Mouse (Mus musculus): ENCODE data around the gene Nkx3-2.

The Nkx3-2 gene

GRCm38 (mm10) chr5:41763731-41764721, at the start of gene Nkx3-2:
TSS of gene Nkx3-2 (minus strand) at chr5:41764501.
- DNase-seq (ENCODE audit: low read depth, low spot score), result no peak

DNA sequence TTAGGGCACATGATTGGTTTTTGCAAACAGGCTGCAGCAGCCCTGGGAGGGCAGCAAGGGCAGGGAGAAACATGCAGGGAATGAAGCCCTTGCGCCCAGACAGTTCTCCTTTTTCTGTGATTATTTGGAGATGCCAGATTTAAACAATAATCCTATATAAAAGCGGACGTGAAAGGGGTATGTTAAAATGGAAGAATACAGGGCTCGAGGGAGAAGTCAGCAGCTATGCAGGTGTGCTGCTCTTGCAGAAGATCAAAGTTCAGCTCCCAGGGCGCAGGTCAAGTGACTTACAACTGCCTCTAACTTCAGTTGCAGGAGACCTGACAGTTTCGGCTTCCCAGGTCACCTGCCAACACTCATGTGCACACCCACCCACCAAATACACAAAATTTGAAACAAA, 48.2 kb upstream of the Nkx3-2 start:
- no peak for DNase-seq (ENCODE audit: low read depth, low spot score)

DNA sequence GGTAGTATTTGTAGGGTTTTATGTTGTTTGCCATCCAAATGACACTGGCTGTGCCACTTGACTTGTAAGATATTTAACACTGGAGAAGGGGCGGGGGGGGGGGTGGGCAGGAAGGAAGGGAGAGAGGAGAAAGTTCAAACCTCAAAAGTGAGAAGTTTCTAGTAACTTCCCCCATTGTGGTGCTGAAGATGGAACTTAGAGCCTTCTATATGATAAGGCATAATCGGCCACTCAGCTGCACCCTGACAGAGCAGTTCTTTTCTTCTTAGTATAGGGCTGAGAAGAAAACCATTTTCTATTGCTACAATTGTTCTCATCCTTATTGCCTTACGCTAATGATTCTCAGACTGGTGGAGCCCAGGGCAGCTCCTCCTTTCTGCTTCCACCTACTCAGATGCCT, 47.0 kb upstream of the Nkx3-2 start:
- DNase-seq (ENCODE audit: low read depth, low spot score), result no peak

GRCm38 (mm10) chr5:41807383-41807782, 43.1 kb upstream of the Nkx3-2 start:
- no peak for DNase-seq (ENCODE audit: low read depth, low spot score)

- DNase-seq (ENCODE audit: low read depth, low spot score), result no peak
Measured at GRCm38 (mm10) chr5:41806176-41806575, 41.9 kb upstream of the Nkx3-2 start.

DNA sequence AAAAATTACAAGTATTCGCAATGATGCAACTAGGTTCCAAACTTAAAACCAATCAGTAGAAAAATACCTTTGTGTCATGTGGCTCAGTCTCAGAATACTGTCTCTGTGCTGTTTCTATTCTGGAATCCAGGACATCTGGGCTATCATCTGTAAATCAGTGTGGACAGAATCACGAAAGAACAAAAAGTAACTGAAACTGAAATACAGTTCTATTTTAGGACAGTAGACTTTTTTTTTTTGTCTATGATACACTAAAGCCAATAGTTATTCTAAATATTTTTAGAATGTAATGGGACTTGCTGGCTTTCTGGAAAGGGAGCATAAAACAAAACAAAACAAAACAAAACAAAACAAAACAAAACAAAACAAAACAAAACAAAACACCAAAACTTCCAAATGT, 40.8 kb upstream of the Nkx3-2 start:
- DNase-seq (ENCODE audit: low read depth, low spot score), result no peak

DNA sequence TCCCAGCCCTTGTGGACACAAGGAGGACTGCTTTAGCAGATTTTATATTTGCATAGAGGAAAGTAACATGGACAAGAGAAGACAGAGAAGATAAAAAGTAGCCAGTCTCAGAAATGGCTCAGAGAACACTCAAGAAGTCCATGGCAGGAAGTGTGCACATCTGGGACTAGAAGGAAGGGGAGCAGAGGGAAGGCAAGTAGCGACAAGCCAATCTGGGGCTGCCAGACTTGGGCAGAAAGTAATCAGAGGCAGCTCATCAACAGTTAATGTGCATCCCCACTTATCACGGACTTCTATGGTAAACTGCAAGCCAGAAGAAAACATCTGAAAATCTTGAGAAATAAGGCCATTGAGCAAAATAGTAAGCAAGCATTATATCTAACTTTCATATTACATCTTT, 40.3 kb upstream of the Nkx3-2 start:
- DNase-seq (ENCODE audit: low read depth, low spot score), result no peak

GRCm38 (mm10) chr5:41801622-41802021, 37.3 kb upstream of the Nkx3-2 start:
- no peak for DNase-seq (ENCODE audit: low read depth, low spot score)

DNA sequence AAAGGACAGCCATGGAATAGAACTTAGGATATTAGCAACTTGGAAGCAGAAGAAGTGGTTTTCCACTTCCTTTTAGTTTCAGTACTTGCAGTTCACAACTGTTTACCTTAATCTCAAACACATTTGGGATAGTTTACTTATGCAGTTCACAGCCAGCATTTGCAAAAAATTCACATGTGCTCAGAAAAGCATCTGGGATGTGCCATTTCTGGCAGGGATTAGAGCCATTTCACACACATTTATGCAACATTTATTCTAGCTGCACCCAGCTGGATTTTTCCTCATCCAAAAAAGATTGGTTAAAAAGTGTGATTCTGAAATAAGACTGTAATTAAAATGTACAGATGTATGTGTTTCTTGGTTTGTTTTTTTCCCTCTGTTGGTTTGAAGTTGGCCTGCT, 30.1 kb upstream of the Nkx3-2 start:
- DNase-seq (ENCODE audit: low read depth, low spot score), result no peak

DNA sequence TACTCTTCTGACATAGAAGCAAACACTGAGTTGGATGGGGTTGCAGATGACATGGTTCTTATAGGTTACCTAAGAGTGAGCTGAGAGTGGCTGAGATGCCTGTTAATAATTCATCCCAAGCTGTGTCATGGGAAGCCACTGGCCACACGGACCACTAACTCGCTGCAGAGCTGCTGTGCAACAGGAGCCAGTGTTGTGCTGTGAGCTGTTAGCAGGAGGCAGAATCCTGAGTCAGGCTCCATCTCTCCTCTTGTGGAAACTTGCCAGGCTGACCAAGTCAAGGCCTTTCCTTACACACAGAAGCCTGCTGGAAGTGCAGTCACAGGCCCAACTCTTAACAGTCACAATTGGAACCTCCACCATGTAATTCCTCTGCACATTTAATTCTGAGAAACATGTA, 26.2 kb upstream of the Nkx3-2 start:
- no peak for DNase-seq (ENCODE audit: low read depth, low spot score)

GRCm38 (mm10) chr5:41788877-41789276, 24.6 kb upstream of the Nkx3-2 start:
- no peak for DNase-seq (ENCODE audit: low read depth, low spot score)

GRCm38 (mm10) chr5:41781890-41782289, 17.6 kb upstream of the Nkx3-2 start:
- DNase-seq (ENCODE audit: low read depth, low spot score), result no peak

DNA sequence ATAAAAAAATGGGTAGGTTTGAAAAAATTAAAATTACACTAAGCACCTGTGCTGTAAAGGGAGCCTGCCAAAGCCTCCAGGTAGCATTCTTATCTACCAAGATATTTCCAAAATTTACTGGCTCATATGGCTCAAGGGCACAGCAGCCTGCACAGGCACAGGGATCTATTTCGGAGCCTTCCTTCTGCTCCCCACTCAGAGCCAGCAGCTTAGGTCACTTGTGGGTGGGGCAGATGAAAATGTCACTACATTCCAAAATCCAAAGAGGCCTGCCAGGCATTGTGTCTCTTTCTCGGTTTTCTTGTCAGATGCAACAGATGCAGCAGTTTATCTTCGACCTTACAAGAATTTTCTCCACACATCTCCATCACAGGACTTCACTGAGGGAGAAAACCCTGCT, 15.7 kb upstream of the Nkx3-2 start:
- no peak for DNase-seq (ENCODE audit: low read depth, low spot score)

DNA sequence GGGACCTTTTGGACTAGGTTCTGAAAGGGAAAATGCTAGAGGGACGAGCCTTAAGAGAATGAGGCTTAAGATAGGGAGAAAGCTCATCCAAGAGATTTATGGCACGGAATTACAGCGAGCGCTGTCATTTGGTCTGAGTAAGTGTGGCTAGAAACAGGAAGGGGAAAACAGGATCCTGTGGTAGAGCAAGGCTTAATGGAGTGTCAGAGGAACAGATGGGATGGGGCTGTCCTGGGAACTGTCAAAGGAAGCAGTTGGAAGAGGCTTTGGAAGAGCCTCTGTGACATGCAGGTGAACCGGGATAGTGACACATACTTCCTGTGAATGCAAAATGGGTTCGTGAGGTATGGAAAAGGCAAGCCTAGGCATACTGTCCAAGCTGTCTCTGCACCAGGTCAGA, 11.4 kb upstream of the Nkx3-2 start:
- no peak for DNase-seq (ENCODE audit: low read depth, low spot score)

DNA sequence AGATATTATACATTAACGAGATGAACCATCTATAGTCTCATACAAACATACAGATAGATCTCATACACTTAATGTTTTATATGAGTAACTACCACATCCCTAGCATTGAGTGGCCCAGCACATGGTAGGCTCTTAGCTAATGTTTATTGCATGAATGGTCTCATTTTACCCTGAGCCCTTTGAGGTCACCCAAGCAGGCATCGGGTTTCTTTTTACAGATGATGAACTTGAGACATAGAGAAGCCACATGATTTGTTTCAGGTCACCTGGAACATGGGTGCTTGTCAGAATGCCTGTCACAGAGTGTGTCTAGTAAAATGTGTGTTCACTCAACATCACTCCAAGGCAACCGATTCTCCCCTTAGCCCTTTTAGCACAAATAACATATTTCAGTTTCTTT, 11.0 kb upstream of the Nkx3-2 start:
- DNase-seq (ENCODE audit: low read depth, low spot score), result no peak

DNA sequence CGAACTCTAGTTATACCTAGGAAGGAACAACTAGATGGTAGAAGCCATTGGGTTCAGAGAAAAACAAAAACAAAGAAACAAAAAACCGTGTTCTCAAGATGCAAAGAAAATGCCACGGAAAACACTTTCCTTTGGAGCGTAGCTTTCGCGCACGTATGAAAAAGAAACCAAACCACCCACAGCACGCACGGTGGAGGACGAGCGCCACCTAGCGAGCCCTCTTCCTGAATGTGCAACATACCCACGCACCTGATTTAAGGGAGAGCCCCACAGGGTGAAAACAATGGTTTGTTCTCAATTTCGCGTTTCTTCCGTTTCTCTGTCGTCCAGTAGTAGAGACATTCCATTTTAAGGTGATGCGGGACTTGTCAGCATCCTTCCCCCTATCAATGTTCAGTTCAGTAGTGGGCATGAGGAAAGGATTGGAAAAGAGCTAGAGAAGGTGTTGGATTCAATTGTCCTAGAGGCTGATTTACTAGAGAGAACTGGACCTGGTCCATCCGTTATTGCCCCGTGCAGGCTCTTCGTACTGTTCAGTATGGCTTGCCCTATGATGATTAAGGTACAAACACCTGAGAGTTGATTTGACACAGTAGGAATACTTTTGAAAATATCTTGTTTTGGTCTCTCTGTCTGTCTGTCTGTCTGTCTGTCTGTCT, 4.2 kb upstream of the Nkx3-2 start:
- peak; percentile 22 for DNase-seq (ENCODE audit: low read depth, low spot score)

DNA sequence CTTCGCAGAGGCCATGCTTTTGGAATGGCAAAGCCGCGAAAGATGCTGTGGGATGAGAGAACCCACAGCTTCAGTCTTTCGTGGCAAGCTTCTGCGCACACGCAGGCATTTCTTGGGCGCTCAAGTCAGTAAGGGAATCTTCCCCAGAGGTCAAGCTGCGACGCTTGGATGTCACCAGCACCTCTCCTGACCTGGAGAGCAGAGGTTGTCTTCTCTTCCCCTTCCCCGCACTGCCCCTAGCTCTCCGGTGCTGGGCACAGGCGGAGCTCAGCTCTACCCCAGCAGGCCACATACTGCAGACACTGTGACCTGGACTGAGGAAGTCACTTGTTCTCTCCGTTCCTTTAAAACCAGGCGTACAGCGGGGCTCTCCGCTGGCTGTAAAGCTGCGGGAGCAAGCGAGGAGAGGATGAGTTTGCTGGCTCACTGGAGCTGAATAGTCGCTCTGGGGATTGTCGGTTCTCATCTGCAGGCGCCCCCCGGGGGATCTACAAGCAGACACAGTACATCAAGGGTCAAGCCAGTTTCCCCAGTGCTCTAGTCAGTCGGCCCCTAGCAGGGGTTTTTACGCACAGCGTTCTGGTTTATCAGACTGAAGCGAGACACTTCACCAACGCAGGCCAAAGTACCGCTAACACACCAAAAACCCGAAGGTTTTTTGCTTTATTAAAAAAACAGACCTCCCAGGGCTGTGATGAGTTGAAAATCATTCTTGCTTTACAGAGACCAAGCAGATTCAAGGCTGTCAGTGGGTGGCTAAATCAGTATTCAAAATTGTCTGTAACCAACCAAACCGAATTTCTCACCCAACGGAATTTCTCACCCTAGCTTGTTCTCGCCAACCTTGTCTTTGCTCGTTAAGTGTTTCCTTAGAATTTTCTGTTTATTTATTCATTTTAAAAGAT, 3.2 kb upstream of the Nkx3-2 start:
- no peak for DNase-seq (ENCODE audit: low read depth, low spot score)

GRCm38 (mm10) chr5:41766406-41767010, 2.2 kb upstream of the Nkx3-2 start:
- no peak for DNase-seq (ENCODE audit: low read depth, low spot score)

GRCm38 (mm10) chr5:41765626-41766405, 1.5 kb upstream of the Nkx3-2 start:
- no peak for DNase-seq (ENCODE audit: low read depth, low spot score)

DNA sequence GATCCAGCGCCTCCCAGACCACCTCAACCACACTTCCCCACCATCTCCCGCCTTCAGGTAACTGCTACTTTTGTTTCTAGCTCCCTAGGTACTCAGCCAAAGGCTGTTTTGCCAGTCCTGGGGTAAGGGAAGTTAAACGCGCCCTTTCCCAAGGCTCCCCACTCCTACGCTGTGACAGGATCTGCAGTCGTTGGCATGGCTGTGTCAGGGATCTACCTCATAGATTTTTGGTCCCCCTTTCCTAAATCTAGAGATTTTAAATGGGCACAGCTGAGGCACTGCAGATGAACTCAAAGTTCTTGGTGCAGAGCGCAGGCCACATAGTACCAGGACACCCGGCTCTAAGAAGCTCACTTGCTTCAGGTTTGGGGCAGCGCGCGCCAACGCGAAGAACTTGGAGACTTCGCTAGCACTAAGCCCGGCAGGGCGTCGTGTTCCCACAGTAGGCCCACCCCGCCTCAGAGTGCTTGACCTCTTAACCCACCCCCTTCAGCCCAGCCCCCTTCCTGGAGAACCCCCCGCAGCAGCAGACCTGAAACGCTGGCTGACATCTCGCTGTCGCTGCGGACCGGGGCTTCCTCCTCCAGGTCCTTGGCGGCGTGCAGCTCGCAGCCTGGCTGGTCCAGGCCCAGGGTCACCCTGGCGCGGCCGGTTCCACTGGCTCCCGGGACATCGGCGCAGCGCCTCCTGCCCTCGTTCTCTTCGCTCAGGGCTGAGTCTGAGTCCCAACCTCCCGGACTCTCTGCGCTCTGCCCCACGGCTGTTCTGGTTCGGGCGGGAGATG, 1.2 kb downstream of the Nkx3-2 start:
- no peak for DNase-seq (ENCODE audit: low read depth, low spot score)
